Mouse (Mus musculus): Measurements from ENCODE around the gene Myo3b. TPM values are rescaled to one million over a fixed set of nuclear protein-coding genes. Genes with fewer than 3 reads are reported as not detected.

Gene Myo3b
- polyA plus RNA-seq, 1 experiment from 2014 or later: 0.16 TPM

GRCm38 (mm10) chr2:70337208-70337611, 298.3 kb downstream of the Myo3b start:
- no peak for ATAC-seq

GRCm38 (mm10) chr2:70337869-70338268, 298.9 kb downstream of the Myo3b start:
- WGBS: 63% methylated on average over 9 of the region's 9 CpGs
- ATAC-seq: no peak
- no peak overlapping the region for H3K4me2 ChIP-seq (ENCODE audit: low read length)

More at GRCm38 (mm10) chr2:70337208-70337611, 298.3 kb downstream of the Myo3b start:
- Histone ChIP-seq H3K4me1 (ENCODE audit: control insufficient read depth, insufficient read depth, low read length) (peaks cover 5% of the 10 kb centered on the region), H3K9ac (ENCODE audit: low read depth, low read length) (no peak overlapping the region), H3K27ac (ENCODE audit: low read length) (no peak overlapping the region), H3K4me3 (ENCODE audit: low read depth, low read length) (no peak overlapping the region), H3K27me3 (ENCODE audit: control insufficient read depth, insufficient read depth, low read depth, low read length) (no peaks in the 10 kb centered on the region), H3K4me2 (ENCODE audit: low read length) (no peak overlapping the region), H3K9me3 (replicated peaks; ENCODE audit: control insufficient read depth, low read length, poor library complexity, severe bottlenecking) (no peaks in the 10 kb centered on the region), H3K36me3 (ENCODE audit: control insufficient read depth, insufficient read depth, low read length) (no peaks in the 10 kb centered on the region)
- 40% methylated on average over 7 of the region's 7 CpGs for WGBS

GRCm38 (mm10) chr2:70339061-70339460, 300.1 kb downstream of the Myo3b start:
- Histone ChIP-seq H3K4me1 (ENCODE audit: control insufficient read depth, insufficient read depth, low read length) (peaks cover 5% of the 10 kb centered on the region), H3K27ac (ENCODE audit: low read length) (no peak overlapping the region), H3K27me3 (ENCODE audit: control insufficient read depth, insufficient read depth, low read depth, low read length) (no peaks in the 10 kb centered on the region), H3K9me3 (replicated peaks; ENCODE audit: control insufficient read depth, low read length, poor library complexity, severe bottlenecking) (no peaks in the 10 kb centered on the region), H3K9ac (ENCODE audit: low read depth, low read length) (no peak overlapping the region), H3K4me2 (ENCODE audit: low read length) (no peak overlapping the region), H3K36me3 (ENCODE audit: control insufficient read depth, insufficient read depth, low read length) (no peaks in the 10 kb centered on the region), H3K4me3 (ENCODE audit: low read depth, low read length) (no peak overlapping the region)
- WGBS: 59% methylated on average over 7 of the region's 7 CpGs
- ATAC-seq: no peak

More at GRCm38 (mm10) chr2:70337869-70338268, 298.9 kb downstream of the Myo3b start:
- Histone ChIP-seq H3K4me1 (ENCODE audit: control insufficient read depth, insufficient read depth, low read length) (peaks cover 5% of the 10 kb centered on the region), H3K27me3 (ENCODE audit: control insufficient read depth, insufficient read depth, low read depth, low read length) (no peaks in the 10 kb centered on the region), H3K4me3 (ENCODE audit: low read depth, low read length) (no peak overlapping the region), H3K9ac (ENCODE audit: low read depth, low read length) (no peak overlapping the region), H3K36me3 (ENCODE audit: control insufficient read depth, insufficient read depth, low read length) (no peaks in the 10 kb centered on the region), H3K9me3 (replicated peaks; ENCODE audit: control insufficient read depth, low read length, poor library complexity, severe bottlenecking) (no peaks in the 10 kb centered on the region), H3K27ac (ENCODE audit: low read length) (no peak overlapping the region)

- Histone ChIP-seq H3K9ac (ENCODE audit: low read depth, low read length) (no peak overlapping the region), H3K4me3 (ENCODE audit: low read depth, low read length) (no peak overlapping the region), H3K27me3 (ENCODE audit: control insufficient read depth, insufficient read depth, low read depth, low read length) (no peaks in the 10 kb centered on the region), H3K27ac (ENCODE audit: low read length) (no peak overlapping the region), H3K4me2 (ENCODE audit: low read length) (no peak overlapping the region), H3K9me3 (replicated peaks; ENCODE audit: control insufficient read depth, low read length, poor library complexity, severe bottlenecking) (no peaks in the 10 kb centered on the region), H3K4me1 (ENCODE audit: control insufficient read depth, insufficient read depth, low read length) (peaks cover 5% of the 10 kb centered on the region), H3K36me3 (ENCODE audit: control insufficient read depth, insufficient read depth, low read length) (no peaks in the 10 kb centered on the region)
- no peak for ATAC-seq
- 71% methylated on average over 6 of the region's 6 CpGs for WGBS
Observed at GRCm38 (mm10) chr2:70339501-70339900, 300.6 kb downstream of the Myo3b start.

GRCm38 (mm10) chr2:70340224-70340623, 301.3 kb downstream of the Myo3b start:
- WGBS: 97% methylated on average over 8 of the region's 8 CpGs
- no peak for ATAC-seq
- peaks cover 5% of the 10 kb centered on the region for H3K4me1 ChIP-seq (ENCODE audit: control insufficient read depth, insufficient read depth, low read length)

GRCm38 (mm10) chr2:70345126-70345525, 306.2 kb downstream of the Myo3b start:
- no peak overlapping the region for H3K4me3 ChIP-seq (ENCODE audit: low read depth, low read length)
- no peak for ATAC-seq
- H3K4me1 ChIP-seq (ENCODE audit: control insufficient read depth, insufficient read depth, low read length): peaks cover 6% of the 10 kb centered on the region
- no peaks in the 10 kb centered on the region for H3K9me3 ChIP-seq (replicated peaks; ENCODE audit: control insufficient read depth, low read length, poor library complexity, severe bottlenecking)
- no peak overlapping the region for H3K4me2 ChIP-seq (ENCODE audit: low read length)
- no peak overlapping the region for H3K9ac ChIP-seq (ENCODE audit: low read depth, low read length)
- H3K36me3 ChIP-seq (ENCODE audit: control insufficient read depth, insufficient read depth, low read length): no peaks in the 10 kb centered on the region
- WGBS: 76% methylated on average over 8 of the region's 8 CpGs
- H3K27ac ChIP-seq (ENCODE audit: low read length): no peak overlapping the region
- no peaks in the 10 kb centered on the region for H3K27me3 ChIP-seq (ENCODE audit: control insufficient read depth, insufficient read depth, low read depth, low read length)

More at GRCm38 (mm10) chr2:70340224-70340623, 301.3 kb downstream of the Myo3b start:
- no peaks in the 10 kb centered on the region for H3K27me3 ChIP-seq (ENCODE audit: control insufficient read depth, insufficient read depth, low read depth, low read length)
- no peak overlapping the region for H3K27ac ChIP-seq (ENCODE audit: low read length)
- no peak overlapping the region for H3K9ac ChIP-seq (ENCODE audit: low read depth, low read length)
- no peaks in the 10 kb centered on the region for H3K9me3 ChIP-seq (replicated peaks; ENCODE audit: control insufficient read depth, low read length, poor library complexity, severe bottlenecking)
- H3K4me2 ChIP-seq (ENCODE audit: low read length): no peak overlapping the region
- no peak overlapping the region for H3K4me3 ChIP-seq (ENCODE audit: low read depth, low read length)
- H3K36me3 ChIP-seq (ENCODE audit: control insufficient read depth, insufficient read depth, low read length): no peaks in the 10 kb centered on the region

- WGBS: 39% methylated on average over 1 of the region's 1 CpGs
- peaks cover 6% of the 10 kb centered on the region for H3K4me1 ChIP-seq (ENCODE audit: control insufficient read depth, insufficient read depth, low read length)
- H3K9me3 ChIP-seq (replicated peaks; ENCODE audit: control insufficient read depth, low read length, poor library complexity, severe bottlenecking): no peaks in the 10 kb centered on the region
- no peaks in the 10 kb centered on the region for H3K27me3 ChIP-seq (ENCODE audit: control insufficient read depth, insufficient read depth, low read depth, low read length)
- H3K36me3 ChIP-seq (ENCODE audit: control insufficient read depth, insufficient read depth, low read length): no peaks in the 10 kb centered on the region
- no peak overlapping the region for H3K4me3 ChIP-seq (ENCODE audit: low read depth, low read length)
- H3K4me2 ChIP-seq (ENCODE audit: low read length): no peak overlapping the region
- ATAC-seq: no peak
- H3K9ac ChIP-seq (ENCODE audit: low read depth, low read length): no peak overlapping the region
- H3K27ac ChIP-seq (ENCODE audit: low read length): no peak overlapping the region
Observed at GRCm38 (mm10) chr2:70347511-70347910, 308.6 kb downstream of the Myo3b start.

- Histone ChIP-seq H3K9ac (ENCODE audit: low read depth, low read length) (no peak overlapping the region), H3K27me3 (ENCODE audit: control insufficient read depth, insufficient read depth, low read depth, low read length) (no peaks in the 10 kb centered on the region), H3K4me3 (ENCODE audit: low read depth, low read length) (no peak overlapping the region), H3K27ac (ENCODE audit: low read length) (peak overlapping the region; percentile 68; the same call in 1 of the 2 replicates), H3K4me1 (ENCODE audit: control insufficient read depth, insufficient read depth, low read length) (peaks cover 6% of the 10 kb centered on the region), H3K4me2 (ENCODE audit: low read length) (no peak overlapping the region), H3K36me3 (ENCODE audit: control insufficient read depth, insufficient read depth, low read length) (no peaks in the 10 kb centered on the region), H3K9me3 (replicated peaks; ENCODE audit: control insufficient read depth, low read length, poor library complexity, severe bottlenecking) (no peaks in the 10 kb centered on the region)
- peak; percentile 73; the same call in 1 of the 2 replicates for ATAC-seq
- 51% methylated on average over 11 of the region's 11 CpGs for WGBS
Observed at GRCm38 (mm10) chr2:70348793-70349553, 310.0 kb downstream of the Myo3b start.

- Histone ChIP-seq H3K9ac (ENCODE audit: low read depth, low read length) (no peak overlapping the region), H3K9me3 (replicated peaks; ENCODE audit: control insufficient read depth, low read length, poor library complexity, severe bottlenecking) (no peaks in the 10 kb centered on the region), H3K36me3 (ENCODE audit: control insufficient read depth, insufficient read depth, low read length) (no peaks in the 10 kb centered on the region), H3K4me2 (ENCODE audit: low read length) (no peak overlapping the region), H3K4me3 (ENCODE audit: low read depth, low read length) (no peak overlapping the region), H3K27ac (ENCODE audit: low read length) (no peak overlapping the region), H3K27me3 (ENCODE audit: control insufficient read depth, insufficient read depth, low read depth, low read length) (no peaks in the 10 kb centered on the region), H3K4me1 (ENCODE audit: control insufficient read depth, insufficient read depth, low read length) (peaks cover 6% of the 10 kb centered on the region)
- WGBS: 87% methylated on average over 10 of the region's 10 CpGs
- ATAC-seq: no peak
Observed at GRCm38 (mm10) chr2:70352435-70353165, 313.7 kb downstream of the Myo3b start.

Data from midbrain, embryonic 16.5 days (tissue).